Mouse (Mus musculus): ENCODE measurements at regions not wholly inside any gene's neighbourhood (a gene's known extent, or its start where the extent isn't known, plus 50 kb on each side); places are given as distances from the start of the nearest gene placed in this dataset.

DNA sequence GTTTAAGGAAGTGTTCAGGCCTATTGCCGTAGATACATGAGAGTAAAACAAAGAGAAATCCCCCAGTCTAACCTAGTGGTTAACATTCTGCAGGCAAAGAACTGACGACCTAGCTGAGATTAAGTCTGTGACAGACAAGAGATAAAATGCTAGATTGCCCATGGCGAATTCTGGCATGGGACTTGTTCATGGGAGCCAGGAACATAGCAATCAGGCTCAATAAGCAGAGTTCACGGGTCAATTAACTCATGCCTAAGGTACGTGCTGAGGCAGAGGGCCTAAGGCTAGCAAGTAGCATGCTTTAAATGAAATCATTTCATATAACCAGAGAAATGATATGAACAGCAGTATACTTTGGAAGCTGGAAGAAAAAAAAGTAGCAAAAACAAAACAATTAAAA is 1119.2 kb upstream of the Adgrl2 start:
- in situ Hi-C loops (cut with MboI, MseI), result no loop called here

DNA sequence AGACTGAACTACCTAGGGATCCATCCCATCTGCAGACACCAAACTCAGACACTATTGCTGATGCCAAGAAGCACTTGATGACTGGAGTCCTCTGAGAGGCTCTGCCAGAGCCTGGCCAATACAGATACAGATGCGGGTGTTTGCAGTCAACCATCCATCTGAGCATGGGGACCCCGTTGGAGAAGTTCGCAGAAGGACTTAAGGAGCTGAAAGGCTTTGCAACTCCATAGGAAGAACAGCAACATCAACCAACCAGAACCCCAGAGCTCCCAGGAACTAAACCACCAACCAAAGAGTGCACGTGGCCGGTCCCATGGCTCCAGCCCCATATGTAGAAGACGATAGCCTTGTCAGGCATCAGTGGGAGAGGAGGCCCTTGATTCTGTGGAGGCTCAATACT is 1121.9 kb upstream of the Adgrl2 start:
- in situ Hi-C loops (cut with MboI, MseI), result loop anchor here (10.0 kb wide), 1 partner anchor 153 kb away; no protein-coding TSS in a partner anchor

DNA sequence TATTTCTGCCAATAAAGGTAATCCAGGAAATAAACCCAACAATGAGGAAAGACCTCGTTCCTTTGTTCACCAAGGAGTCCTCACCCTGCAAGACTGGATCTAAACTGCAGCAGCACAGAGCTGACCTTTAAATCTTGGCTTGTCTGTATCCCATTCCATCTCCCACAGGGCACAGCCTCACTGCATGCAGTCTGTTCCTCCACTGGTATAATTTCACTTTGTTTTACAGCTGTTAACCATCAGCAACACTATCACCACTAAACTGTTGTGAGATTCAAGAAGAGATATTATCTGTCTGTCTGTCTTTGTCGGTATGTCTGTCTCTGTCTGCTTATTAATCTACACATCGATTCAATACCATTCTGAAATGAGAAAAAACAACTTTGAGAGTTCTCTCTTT is 1129.5 kb upstream of the Adgrl2 start:
- in situ Hi-C loops (cut with MboI, MseI), result loop anchor here (10.0 kb wide), 1 partner anchor 145 kb away; no protein-coding TSS in a partner anchor

GRCm38 (mm10) chr3:150146635-150147034 is 1156.3 kb upstream of the Adgrl2 start:
- in situ Hi-C loops (cut with MboI, MseI), result no loop called here

DNA sequence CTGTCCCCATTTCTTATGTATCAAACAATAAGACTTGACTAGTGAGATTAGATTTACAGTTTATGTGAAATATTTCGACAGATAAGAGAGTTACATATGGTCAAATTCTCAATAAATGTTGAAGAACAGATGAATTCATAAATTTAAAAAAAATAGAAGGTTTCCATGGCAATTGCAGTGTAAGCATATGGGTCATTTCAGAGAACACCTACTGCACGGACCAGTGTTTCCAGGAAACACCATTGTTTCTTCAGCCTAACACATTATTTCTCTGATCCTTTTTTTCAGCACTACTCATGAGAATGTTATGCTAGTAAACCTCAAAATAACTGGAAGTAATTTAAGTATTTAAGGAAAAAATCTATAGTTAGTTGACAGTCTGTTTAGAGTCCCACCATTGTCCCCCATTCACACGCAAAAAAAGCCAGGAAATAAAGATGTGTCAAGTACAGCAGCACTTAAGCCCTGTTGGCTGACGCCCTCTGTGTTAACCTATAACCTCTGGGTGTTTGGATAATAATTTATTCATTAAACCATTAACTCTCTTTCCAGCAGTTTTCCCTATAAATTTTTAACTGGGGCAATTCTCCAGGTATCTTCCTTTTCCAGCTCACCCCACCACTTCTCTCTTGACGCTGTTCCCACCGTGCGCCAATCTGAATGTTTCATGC is 1160.9 kb upstream of the Adgrl2 start:
- in situ Hi-C loops (cut with MboI, MseI), result no loop called here

- in situ Hi-C loops (cut with MboI, MseI), result no loop called here
These were observed 1161.4 kb upstream of the Adgrl2 start for GRCm38 (mm10) chr3:150151823-150152158.

GRCm38 (mm10) chr3:150152893-150153292 is 1162.5 kb upstream of the Adgrl2 start:
- in situ Hi-C loops (cut with MboI, MseI), result no loop called here

DNA sequence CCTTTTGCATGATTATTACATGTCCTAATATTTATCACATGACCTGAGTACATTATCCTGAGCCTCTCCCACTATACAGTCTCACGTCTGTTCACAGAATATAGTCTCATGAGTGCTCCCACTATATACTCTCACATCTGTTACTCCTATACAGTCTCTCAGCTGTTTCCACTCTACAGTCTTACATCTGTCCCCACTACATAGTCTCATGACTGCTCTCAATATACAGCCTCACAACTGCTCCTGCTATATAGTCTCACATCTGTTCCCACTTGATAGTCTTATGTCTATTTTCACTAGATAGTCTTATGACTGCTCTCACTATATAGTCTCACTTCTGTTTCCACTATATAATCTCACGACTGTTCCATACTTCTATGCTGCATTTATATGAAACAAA is 1195.5 kb upstream of the Adgrl2 start:
- in situ Hi-C loops (cut with MboI, MseI), result no loop called here

GRCm38 (mm10) chr3:150193132-150193531 is 1202.8 kb upstream of the Adgrl2 start:
- in situ Hi-C loops (cut with MboI, MseI), result no loop called here

DNA sequence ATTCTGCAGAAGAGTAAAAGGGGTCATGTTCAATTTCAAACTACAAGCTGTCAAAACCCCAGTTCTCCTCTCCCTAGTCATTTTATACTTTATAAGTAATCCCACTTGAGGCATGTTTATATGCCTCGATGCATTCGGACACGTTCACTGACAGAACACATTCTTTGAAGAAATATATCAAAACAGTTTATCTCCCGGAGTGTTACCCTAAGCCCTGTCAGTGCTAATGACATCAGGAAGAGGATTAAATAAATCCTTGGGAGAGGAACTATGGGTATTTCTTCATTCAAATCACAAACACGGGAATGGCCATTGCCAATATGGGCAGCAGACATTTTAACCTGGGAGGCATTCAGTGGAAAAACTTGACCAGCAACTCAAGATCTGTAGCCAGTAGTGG is 1208.1 kb upstream of the Adgrl2 start:
- in situ Hi-C loops (cut with MboI, MseI), result no loop called here

GRCm38 (mm10) chr3:150205902-150206301 is 1215.5 kb upstream of the Adgrl2 start:
- in situ Hi-C loops (cut with MboI, MseI), result no loop called here

GRCm38 (mm10) chr3:150233279-150233678 is 1204.4 kb upstream of the Adgrl4 start:
- in situ Hi-C loops (cut with MboI, MseI), result no loop called here

GRCm38 (mm10) chr3:150236946-150237600 is 1200.6 kb upstream of the Adgrl4 start:
- in situ Hi-C loops (cut with MboI, MseI), result no loop called here

DNA sequence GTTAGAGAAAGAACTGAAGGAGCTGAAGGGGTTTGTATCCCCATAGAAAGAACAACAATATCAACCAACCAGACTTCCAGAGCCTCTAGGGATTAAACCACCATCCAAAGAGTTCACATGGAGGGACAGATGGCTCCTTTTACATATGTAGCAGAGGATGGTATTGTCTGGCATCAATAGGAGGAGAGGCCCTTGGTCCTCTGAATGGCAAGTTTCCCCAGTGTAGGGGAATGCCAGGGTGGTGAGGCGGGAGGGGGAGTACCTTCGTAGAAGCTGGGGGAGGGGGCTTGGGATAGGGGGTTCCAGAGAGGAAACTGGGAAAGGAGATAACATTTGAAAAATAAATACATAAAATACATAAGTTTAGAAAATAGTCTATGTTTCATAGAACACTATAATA is 1162.6 kb upstream of the Adgrl4 start:
- in situ Hi-C loops (cut with MboI, MseI), result no loop called here

- in situ Hi-C loops (cut with MboI, MseI), result no loop called here
These were observed 1141.5 kb upstream of the Adgrl4 start for GRCm38 (mm10) chr3:150296057-150296710.

DNA sequence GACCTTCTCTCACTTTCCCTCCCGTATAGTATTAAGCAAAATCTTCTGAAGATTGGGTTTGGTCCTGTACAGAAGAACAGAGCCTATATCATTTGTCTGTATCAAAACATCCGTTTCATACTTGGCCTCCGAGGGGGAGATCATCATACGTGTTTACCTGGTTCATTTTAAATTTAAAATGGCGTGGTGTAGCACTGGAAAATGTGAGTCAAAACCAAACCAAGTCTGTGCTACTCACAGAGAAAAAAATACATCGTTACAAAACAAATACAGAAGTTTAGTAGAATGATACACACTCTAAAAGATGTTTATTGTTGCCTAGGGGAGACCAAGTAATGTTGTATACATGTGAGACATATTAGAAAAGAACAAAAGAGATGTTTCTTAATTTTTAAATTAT is 1108.9 kb upstream of the Adgrl4 start:
- in situ Hi-C loops (cut with MboI, MseI), result no loop called here

GRCm38 (mm10) chr3:150352139-150352725 is 1085.5 kb upstream of the Adgrl4 start:
- in situ Hi-C loops (cut with MboI, MseI), result loop anchor here (25.0 kb wide), 1 partner anchor 1210 kb away; no protein-coding TSS in a partner anchor

GRCm38 (mm10) chr3:150365766-150366165 is 1071.9 kb upstream of the Adgrl4 start:
- in situ Hi-C loops (cut with MboI, MseI), result loop anchor here (25.0 kb wide), 1 partner anchor 1197 kb away; no protein-coding TSS in a partner anchor

DNA sequence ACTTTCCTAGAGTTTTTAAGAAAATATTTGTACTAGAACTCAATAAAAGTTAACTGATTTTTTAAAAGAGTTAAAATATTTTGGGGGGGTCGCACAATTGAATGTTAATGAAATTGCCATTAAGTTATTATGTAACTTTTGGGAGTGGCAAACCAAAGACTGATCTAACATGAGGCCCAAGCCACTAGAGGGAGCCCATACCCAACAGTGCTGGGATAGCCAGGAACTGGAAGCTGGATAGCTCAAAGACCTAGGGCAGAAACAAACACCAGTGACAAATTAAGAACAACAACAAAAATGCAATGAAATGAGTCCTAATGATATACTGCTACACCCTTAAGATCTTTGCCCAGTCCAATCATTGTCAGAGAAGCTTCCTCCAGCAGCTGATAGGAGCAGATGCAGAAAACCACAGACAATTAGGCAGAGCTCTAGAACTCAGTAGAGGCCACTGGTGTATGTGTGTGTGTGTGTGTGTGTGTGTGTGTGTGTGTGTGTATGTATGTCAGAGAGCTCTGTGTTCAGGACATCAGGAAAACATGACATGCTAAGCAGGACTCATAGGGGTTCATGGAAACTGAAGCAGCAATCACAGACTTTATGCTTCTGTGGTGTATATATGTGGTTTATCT is 1052.6 kb upstream of the Adgrl4 start:
- in situ Hi-C loops (cut with MboI, MseI), result no loop called here

GRCm38 (mm10) chr3:150401694-150402301 is 1035.9 kb upstream of the Adgrl4 start:
- in situ Hi-C loops (cut with MboI, MseI), result no loop called here

DNA sequence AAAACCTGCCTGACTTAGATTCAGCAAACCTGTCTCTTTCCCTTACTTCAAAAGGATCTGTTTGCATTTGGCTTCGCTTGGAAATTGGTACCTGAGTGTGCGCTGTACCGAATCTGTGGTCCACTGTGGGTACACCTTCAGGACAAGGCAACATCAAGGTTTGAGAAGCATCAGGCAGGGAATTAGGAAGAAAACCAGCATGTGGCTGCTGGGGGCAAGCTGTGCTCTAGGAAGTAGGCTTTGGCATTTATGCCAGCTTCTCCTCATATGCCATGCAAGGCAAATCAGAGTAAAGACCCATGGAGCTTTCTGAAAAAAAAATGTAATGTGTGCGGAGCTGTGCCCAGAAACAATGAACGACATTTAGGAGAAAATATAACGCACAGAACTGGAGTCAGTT is 1031.6 kb upstream of the Adgrl4 start:
- in situ Hi-C loops (cut with MboI, MseI), result no loop called here

DNA sequence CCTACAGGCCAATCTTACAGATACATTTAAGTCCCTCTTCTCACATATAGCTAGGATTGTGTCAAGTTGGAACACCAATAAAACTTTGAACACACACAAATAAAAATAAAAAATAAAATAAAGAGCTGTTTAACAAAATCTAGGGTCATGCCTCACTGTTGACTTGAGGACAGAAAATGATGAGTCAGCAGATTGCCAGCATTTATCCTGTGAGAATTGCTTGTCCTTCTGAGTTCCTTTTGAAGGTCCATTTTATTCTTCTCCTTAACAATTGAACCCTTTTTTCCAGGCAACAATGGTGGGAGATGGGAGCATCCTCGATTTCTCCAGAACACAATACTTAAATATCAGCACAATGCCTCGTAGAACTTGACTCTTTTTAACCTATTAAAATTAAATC is 1022.4 kb upstream of the Adgrl4 start:
- in situ Hi-C loops (cut with MboI, MseI), result no loop called here
